Mouse (Mus musculus) midbrain, embryonic 13.5 days (tissue): ENCODE measurements at regions not wholly inside any gene's neighbourhood (a gene's known extent, or its start where the extent isn't known, plus 50 kb on each side); places are given as distances from the start of the nearest gene placed in this dataset.

Source experiments
- ATAC-seq: fragments of 200-750 bp; cut with Nextera tagmentation; 2 replicates; pipeline ENCODE4 v1.8.0; 2017; ENCODE audit warnings: mild to moderate bottlenecking, moderate TSS enrichment, moderate library complexity
- H3K27ac ChIP-seq: fragments of 300-500 bp; sonication (generic); 2 replicates; pipeline ENCODE4 v1.5.1; 2015; ENCODE audit warnings: inconsistent platforms, mild to moderate bottlenecking, moderate library complexity
- H3K27me3 ChIP-seq: fragments of 300-500 bp; sonication (generic); 2 replicates; pipeline ENCODE4 v1.6.1; 2015; ENCODE audit warnings: mild to moderate bottlenecking, inconsistent platforms
- H3K36me3 ChIP-seq: fragments of 300-500 bp; sonication (generic); 2 replicates; pipeline ENCODE4 v1.6.1; 2015; ENCODE audit warnings: mild to moderate bottlenecking, inconsistent platforms
- H3K4me1 ChIP-seq: fragments of 300-500 bp; sonication (generic); replicated peaks from 2 replicates; pipeline ENCODE4 v1.6.1; 2015; ENCODE audit warnings: inconsistent platforms
- H3K4me2 ChIP-seq: fragments of 300-500 bp; sonication (generic); replicated peaks from 2 replicates; pipeline ENCODE4 v1.6.1; 2015; ENCODE audit warnings: moderate library complexity, mild to moderate bottlenecking, inconsistent platforms
- H3K4me3 ChIP-seq: fragments of 300-500 bp; sonication (generic); replicated peaks from 2 replicates; pipeline ENCODE4 v1.5.1; 2015; ENCODE audit warnings: mild to moderate bottlenecking, inconsistent platforms
- H3K9ac ChIP-seq: fragments of 300-500 bp; sonication (generic); replicated peaks from 2 replicates; pipeline ENCODE4 v1.6.1; 2015; ENCODE audit warnings: mild to moderate bottlenecking, inconsistent platforms
- H3K9me3 ChIP-seq: fragments of 300-500 bp; sonication (generic); 2 replicates; pipeline ENCODE4 v1.6.1; 2016; ENCODE audit warnings: mild to moderate bottlenecking, inconsistent platforms
- WGBS: fragments of 180-500 bp; shearing (Covaris S2); methylation state at CpG from one replicate; pipeline ENCODE4 v1.1.7; 2015; 5-methylcytosine and 5-hydroxymethylcytosine counted together

DNA sequence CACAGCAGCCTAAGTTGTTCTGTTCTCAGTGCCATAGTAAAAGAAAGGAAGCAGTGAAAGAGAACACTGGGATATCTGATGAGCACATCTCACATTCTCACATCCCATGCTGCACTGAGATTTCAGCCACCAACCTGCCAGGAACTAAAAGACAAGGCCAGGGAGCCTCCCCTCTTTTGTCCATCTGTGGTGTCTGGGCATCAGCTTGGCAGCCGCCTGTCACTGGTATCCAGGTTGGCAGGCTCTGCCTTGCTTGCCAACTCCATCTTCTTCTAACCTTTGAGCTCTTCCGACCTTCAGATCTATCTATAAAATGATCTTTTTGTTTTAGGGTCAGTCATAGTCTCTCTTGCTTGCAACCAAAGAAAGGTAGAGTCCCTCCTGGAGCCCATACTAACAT is 228.5 kb upstream of the Mgmt start:
- no peaks in the 10 kb centered on the region for H3K36me3 ChIP-seq
- H3K4me1 ChIP-seq = peaks cover 8% of the 10 kb centered on the region; the same call in 1 of the 2 replicates
- H3K4me3 ChIP-seq = no peak overlapping the region
- H3K27me3 ChIP-seq = peaks cover 60% of the 10 kb centered on the region
- no peaks in the 10 kb centered on the region for H3K9me3 ChIP-seq
- no peak overlapping the region for H3K27ac ChIP-seq
- 85% methylated on average over 2 of the region's 2 CpGs for WGBS
- ATAC-seq = no peak
- no peak overlapping the region for H3K9ac ChIP-seq
- no peak overlapping the region for H3K4me2 ChIP-seq

DNA sequence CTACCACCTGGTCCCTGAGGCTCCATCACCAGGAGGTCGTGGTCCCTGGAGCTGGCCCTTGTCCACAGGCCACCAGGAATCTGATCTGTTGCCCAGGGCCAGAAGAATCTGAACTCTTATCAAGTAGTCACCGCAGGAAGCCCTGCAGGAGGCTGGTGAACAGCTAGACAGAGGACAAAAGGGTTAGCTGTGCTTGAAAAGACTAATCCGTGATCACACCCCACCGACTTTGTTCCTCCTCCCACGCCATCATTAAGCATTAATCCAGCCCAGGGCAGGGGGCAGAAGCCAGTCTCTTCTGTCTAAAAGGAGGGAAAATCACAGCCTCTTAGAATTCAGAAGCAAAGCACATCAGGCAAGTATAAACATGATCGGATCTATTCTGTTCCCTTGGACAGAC is 227.7 kb upstream of the Mgmt start:
- Histone ChIP-seq H3K4me1 (peaks cover 8% of the 10 kb centered on the region; the same call in 1 of the 2 replicates), H3K27ac (no peak overlapping the region), H3K36me3 (no peaks in the 10 kb centered on the region), H3K9ac (no peak overlapping the region), H3K4me3 (no peak overlapping the region), H3K27me3 (peaks cover 63% of the 10 kb centered on the region), H3K9me3 (no peaks in the 10 kb centered on the region), H3K4me2 (no peak overlapping the region)
- 2% methylated on average over 6 of the region's 6 CpGs for WGBS
- ATAC-seq = no peak

DNA sequence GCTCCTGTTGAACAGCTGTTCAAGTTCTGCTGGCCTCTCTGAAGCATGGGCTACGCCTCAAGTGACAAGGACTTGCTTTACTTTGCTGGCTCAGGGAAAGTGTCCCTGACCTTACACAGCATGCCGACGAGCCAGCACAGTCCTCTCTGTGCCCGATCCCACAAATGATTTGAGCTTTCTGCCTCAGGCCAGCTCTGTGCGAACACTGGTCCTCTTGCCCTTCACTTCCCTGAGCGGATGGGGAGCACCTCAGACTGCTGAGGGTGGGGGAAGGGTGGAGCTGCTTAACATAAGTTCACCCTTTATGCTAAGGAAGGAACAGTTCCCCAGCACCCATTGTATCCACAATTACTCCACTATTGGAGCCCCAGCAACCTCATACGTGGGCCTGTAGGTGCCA is 223.7 kb upstream of the Mgmt start:
- peaks cover 63% of the 10 kb centered on the region for H3K27me3 ChIP-seq
- WGBS = 71% methylated on average over 7 of the region's 7 CpGs
- ATAC-seq = no peak

DNA sequence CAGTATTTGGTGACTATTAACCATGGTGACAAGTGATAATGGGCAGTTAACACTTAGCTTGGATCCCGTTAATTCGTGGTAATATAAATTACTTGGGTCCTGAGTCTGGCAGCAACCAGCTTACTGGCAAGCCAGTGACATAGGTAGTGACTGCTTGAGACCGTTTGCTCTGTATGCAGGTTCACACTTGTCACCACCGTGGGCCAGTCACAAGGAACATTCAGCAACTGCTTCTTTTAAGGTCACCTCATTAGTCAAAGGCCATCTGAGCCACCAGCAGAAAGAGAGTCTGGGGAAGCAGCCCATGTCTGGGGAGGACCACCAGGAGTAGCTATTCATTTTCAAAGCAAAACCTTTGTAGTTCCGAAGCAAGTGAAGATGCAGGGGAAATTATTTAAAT is 220.3 kb upstream of the Mgmt start:
- 50% methylated on average over 5 of the region's 5 CpGs for WGBS
- Histone ChIP-seq H3K4me2 (no peak overlapping the region), H3K36me3 (no peaks in the 10 kb centered on the region), H3K9me3 (no peaks in the 10 kb centered on the region), H3K4me3 (no peak overlapping the region), H3K4me1 (peaks cover 27% of the 10 kb centered on the region), H3K9ac (no peak overlapping the region), H3K27ac (no peak overlapping the region), H3K27me3 (peaks cover 34% of the 10 kb centered on the region)
- ATAC-seq = no peak

More for the DNA sequence above, 223.7 kb upstream of the Mgmt start:
- no peak overlapping the region for H3K4me3 ChIP-seq
- no peaks in the 10 kb centered on the region for H3K36me3 ChIP-seq
- H3K4me1 ChIP-seq = peaks cover 20% of the 10 kb centered on the region
- H3K4me2 ChIP-seq = no peak overlapping the region
- H3K9ac ChIP-seq = no peak overlapping the region
- no peak overlapping the region for H3K27ac ChIP-seq
- no peaks in the 10 kb centered on the region for H3K9me3 ChIP-seq

DNA sequence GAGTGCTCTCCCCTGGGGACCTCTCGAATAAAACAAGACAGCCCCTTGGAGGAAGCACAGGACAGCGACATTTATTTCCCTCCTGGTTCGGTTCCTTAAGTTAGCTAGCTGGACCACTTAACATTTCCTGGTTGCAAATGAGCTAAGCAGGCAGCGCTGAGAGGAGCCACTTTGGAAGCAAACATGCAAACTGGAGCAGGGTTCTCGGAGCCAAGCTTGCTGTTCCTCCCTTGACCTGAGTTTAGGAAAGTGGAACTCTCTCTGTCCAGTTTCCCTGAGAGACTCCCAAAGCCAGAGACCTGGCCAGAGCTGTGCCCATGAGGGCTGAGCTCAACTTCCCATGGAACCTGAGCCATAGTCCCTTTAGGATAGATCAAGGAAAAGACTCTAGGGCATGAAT is 219.4 kb upstream of the Mgmt start:
- Histone ChIP-seq H3K9ac (no peak overlapping the region), H3K36me3 (no peaks in the 10 kb centered on the region), H3K4me1 (peaks cover 27% of the 10 kb centered on the region), H3K27me3 (peaks cover 25% of the 10 kb centered on the region), H3K4me2 (no peak overlapping the region), H3K27ac (no peak overlapping the region), H3K4me3 (no peak overlapping the region), H3K9me3 (no peaks in the 10 kb centered on the region)
- no peak for ATAC-seq
- 62% methylated on average over 5 of the region's 5 CpGs for WGBS

DNA sequence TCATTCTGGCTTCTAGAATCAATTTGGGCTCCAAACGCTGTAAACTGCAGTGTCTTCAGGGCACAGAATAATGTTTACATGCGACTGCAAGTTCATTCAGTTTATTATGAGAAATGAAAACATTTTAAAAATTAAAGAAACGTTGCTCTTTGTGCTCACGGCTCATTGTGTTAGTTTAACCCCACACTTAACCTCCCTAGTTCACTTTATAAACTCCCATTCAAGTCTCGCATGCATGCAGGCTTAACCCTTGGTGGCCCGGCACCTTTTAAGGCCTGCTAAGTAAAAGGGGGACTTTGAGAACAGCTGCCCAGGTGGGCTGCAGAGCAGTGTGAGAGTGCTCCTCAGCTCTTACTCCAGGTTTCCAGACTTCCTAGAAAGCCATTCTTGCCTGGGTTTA is 218.3 kb upstream of the Mgmt start:
- peaks cover 27% of the 10 kb centered on the region for H3K4me1 ChIP-seq
- ATAC-seq = no peak
- WGBS = 26% methylated on average over 6 of the region's 6 CpGs
- no peaks in the 10 kb centered on the region for H3K36me3 ChIP-seq
- no peaks in the 10 kb centered on the region for H3K9me3 ChIP-seq
- H3K27me3 ChIP-seq = peaks cover 18% of the 10 kb centered on the region
- no peak overlapping the region for H3K4me3 ChIP-seq
- H3K4me2 ChIP-seq = no peak overlapping the region
- no peak overlapping the region for H3K9ac ChIP-seq
- no peak overlapping the region for H3K27ac ChIP-seq

DNA sequence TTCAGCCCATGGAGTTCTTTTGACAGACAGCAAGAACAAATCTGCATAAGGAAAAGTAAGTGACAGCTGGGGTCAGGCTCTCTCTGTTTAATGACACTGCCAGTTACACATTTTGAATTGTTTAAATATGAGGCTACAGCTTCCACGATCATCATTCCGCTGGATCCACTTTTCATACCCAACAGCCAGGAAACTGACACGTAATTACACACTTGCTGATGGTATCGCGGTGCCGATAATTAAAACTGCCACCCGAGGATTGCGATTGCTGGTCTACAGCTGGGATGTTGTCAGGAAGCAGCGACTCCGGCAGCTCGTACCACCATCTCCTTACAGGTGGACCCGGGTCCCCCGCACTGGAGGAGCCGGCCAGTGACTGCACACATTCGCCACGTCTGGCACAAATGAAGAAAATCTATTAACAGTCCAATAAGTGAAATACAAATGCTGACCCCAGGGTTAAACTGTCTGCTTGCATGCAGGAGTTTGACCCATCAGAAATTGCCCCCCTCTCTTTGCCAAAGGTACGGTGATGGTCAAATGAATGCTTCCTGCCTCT is 217.3 kb upstream of the Mgmt start:
- H3K27ac ChIP-seq = no peak overlapping the region
- H3K9me3 ChIP-seq = no peaks in the 10 kb centered on the region
- no peaks in the 10 kb centered on the region for H3K36me3 ChIP-seq
- peaks cover 14% of the 10 kb centered on the region for H3K27me3 ChIP-seq
- ATAC-seq = no peak
- peaks cover 27% of the 10 kb centered on the region for H3K4me1 ChIP-seq
- no peak overlapping the region for H3K9ac ChIP-seq
- WGBS = 54% methylated on average over 17 of the region's 17 CpGs
- H3K4me2 ChIP-seq = no peak overlapping the region
- no peak overlapping the region for H3K4me3 ChIP-seq

DNA sequence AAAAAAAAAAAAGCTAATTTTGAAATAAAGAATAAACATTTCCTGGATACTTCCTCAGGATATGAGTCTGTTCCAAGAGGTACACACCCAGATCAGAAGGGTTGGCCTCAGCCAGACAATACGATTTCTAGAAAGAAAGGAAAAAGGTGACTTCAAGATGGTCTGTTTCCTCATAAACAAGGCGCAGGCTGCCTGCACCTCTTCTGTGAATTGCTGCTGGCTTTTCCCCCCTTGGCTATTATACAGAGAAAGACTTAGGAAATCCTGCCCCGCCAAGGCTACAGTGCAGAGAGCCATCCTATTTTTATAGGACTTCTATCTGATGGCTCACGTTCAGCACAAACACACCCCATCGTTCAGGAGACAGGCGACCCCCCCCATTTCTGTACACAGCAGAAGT is 204.8 kb upstream of the Mgmt start:
- WGBS = 36% methylated on average over 6 of the region's 6 CpGs
- Histone ChIP-seq H3K9ac (0 out of 2 replicates have a peak overlapping the region, but pooled peaks have one; percentile 16), H3K4me2 (peak overlapping the region; percentile 48; the same call in 1 of the 2 replicates), H3K9me3 (no peaks in the 10 kb centered on the region), H3K27me3 (peaks cover 3% of the 10 kb centered on the region; the same call in 1 of the 2 replicates), H3K4me3 (no peak overlapping the region), H3K4me1 (peaks cover 17% of the 10 kb centered on the region), H3K27ac (no peak overlapping the region), H3K36me3 (no peaks in the 10 kb centered on the region)
- ATAC-seq = no peak

DNA sequence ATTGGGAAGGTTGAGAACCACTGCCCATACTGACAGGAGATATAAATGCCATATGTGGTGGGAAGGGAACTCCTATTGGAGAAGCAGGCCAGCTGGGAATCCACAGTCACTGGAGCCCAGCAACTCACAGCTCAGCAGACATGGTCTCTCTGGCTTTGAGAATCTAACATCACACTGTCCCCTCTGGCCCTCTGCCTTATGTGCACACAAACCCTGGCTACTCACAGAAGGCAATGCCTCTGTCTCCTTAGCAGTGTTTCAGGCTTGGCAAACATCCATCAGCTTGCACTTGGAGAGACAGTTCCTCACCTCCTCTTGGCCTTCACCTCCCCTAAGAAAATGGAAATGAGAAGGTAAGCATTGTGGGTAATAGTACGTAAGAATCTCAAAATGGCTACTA is 188.2 kb upstream of the Mgmt start:
- H3K36me3 ChIP-seq = no peaks in the 10 kb centered on the region
- no peaks in the 10 kb centered on the region for H3K27me3 ChIP-seq
- H3K9ac ChIP-seq = no peak overlapping the region
- 92% methylated on average over 1 of the region's 1 CpGs for WGBS
- H3K27ac ChIP-seq = no peak overlapping the region
- no peaks in the 10 kb centered on the region for H3K4me1 ChIP-seq
- H3K9me3 ChIP-seq = no peaks in the 10 kb centered on the region
- no peak for ATAC-seq
- no peak overlapping the region for H3K4me2 ChIP-seq
- no peak overlapping the region for H3K4me3 ChIP-seq

DNA sequence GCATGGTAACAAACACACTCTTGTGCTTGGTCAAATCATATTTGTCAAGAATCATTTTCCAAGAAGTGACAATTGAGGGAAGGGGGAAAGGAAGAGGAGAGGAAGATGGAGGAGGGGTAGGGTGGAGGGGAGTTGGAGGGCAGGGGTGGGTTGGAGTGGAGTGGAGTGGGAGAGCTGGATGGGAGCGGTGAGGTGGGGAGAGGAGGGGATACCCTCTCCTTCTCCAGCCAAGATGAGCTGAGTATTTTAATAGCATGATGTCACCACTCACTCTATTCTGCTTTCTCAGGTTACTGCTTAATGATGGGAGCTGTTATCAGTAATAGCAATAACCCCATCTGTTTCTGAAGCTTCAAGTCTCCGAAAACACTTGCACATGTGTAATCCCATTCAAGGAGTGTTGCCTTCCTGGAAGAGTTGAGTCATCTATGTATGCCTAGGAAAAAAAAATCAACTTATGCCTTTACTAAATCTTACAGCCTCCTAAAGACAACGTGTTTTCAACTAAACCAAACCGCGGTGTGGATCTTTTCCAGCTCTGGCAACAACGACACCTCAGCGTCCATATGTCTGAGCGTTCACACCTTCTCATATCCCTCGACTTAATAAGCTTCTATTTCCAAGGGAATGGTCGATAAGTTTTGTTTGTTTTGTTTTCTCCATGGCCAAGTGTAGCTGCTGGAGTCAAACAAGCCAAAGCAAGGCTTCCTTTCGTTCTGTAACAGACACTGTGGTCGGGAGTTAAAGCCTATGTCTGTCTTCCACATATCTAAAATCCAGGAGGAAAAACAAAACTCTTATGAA is 187.0 kb upstream of the Mgmt start:
- no peak for ATAC-seq
- H3K4me3 ChIP-seq = no peak overlapping the region
- no peaks in the 10 kb centered on the region for H3K27me3 ChIP-seq
- 89% methylated on average over 12 of the region's 12 CpGs for WGBS
- H3K36me3 ChIP-seq = no peaks in the 10 kb centered on the region
- H3K9ac ChIP-seq = no peak overlapping the region
- no peak overlapping the region for H3K4me2 ChIP-seq
- no peaks in the 10 kb centered on the region for H3K9me3 ChIP-seq
- no peaks in the 10 kb centered on the region for H3K4me1 ChIP-seq
- H3K27ac ChIP-seq = no peak overlapping the region

DNA sequence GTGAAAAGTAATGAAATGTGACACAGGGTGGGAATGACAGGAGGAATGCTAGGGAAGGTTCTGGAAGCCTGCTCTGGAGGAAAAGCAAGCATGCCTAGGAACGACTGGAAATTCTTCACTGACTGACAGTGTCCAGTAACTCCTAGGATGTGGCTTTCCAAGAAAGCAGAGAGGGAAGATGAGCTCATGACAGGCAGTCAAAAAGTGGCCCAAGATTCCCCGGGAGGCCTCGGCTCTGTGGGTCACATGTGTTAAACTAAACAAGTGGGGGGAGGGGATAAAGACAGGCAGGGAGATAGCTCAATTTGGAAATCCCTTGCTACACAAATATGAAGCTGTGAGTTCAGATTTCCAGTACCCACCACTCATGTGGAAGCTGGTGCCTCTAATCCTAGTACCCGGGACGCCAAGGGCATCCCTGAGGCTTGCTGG is 186.4 kb upstream of the Mgmt start:
- Histone ChIP-seq H3K4me1 (no peaks in the 10 kb centered on the region), H3K9ac (no peak overlapping the region), H3K4me2 (no peak overlapping the region), H3K9me3 (no peaks in the 10 kb centered on the region), H3K27ac (no peak overlapping the region), H3K27me3 (no peaks in the 10 kb centered on the region), H3K36me3 (no peaks in the 10 kb centered on the region), H3K4me3 (no peak overlapping the region)
- WGBS = 65% methylated on average over 5 of the region's 5 CpGs
- no peak for ATAC-seq

DNA sequence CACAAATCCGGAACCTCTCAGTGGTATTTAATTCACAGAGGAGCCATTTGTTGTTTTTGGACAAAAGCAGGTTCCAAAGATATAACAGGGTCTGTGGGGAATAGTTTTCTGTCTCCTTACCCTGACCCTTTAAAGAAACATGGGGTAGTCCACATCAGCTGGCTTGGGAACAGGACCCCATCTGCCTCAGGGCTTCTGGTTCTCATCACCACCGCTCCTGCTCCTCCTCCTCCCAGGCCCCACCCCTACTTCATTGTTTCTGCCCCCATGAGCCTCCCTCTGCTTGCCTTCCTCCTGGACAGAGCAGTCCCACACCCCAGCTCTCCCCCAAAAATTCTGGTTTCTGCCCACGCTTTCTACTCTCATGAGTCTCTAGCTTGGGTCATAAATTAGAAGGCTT is 183.8 kb upstream of the Mgmt start:
- Histone ChIP-seq H3K4me3 (no peak overlapping the region), H3K27me3 (no peaks in the 10 kb centered on the region), H3K9me3 (no peaks in the 10 kb centered on the region), H3K27ac (no peak overlapping the region), H3K9ac (no peak overlapping the region), H3K4me2 (no peak overlapping the region), H3K36me3 (no peaks in the 10 kb centered on the region), H3K4me1 (no peaks in the 10 kb centered on the region)
- ATAC-seq = no peak
- WGBS = 77% methylated on average over 3 of the region's 3 CpGs
